Comparison of ENCODE assay signal across 8 mouse cellular contexts in the genomic region with DNA sequence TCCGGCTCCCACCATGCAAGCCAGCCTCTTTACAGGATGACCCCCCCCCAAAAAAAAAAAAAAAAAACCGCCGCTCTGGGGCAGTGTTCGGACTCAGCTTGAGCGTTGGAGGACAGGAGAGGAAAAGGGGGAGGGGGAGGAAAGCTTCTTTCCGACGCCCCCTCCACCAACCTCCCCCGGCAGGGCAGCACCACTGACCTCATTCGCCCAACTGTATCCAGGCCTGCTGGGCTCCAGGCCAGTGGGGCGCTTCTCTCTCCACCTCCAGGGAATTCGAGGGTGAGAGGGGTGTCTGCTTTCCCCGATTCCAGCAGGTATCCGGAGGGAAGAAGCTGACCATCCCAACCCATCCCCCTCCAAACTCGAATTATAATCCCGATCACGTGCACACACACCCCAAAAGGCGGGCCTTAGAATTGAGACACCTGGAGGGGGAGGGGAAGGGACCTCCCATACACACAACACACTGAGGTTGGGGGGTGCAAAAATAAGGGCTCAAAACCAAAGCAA. TPM values are rescaled to one million over a fixed set of nuclear protein-coding genes. Genes with fewer than 3 reads are reported as not detected.
DNase-seq lines count a peak whose midpoint lies in the region; ATAC-seq and TF ChIP-seq lines count a peak whose summit lies in the region.

No protein-coding gene starts in this region.

- peak; percentile 49 for DNase-seq in CD4-positive, CD25-positive, alpha-beta regulatory T cell, adult 2 months (ENCODE audit: low read depth, low spot score)
- peak; percentile 57 for DNase-seq in ZHBTc4 (ENCODE audit: low read depth, low spot score)
- peak; percentile 67 for DNase-seq in embryo, embryonic 10 days (ENCODE audit: low spot score)
- no peak for DNase-seq in heart, postnatal 0 days (ENCODE audit: low spot score)
- peak; percentile 68 for DNase-seq in kidney, postnatal 14 days
- peak; percentile 71 for DNase-seq in lung, postnatal 36 days
- DNase-seq in right cerebral cortex, postnatal 10 days (ENCODE audit: low spot score in 2 of 2): peak; percentile 68 to 76
- no peak for DNase-seq in T-cell, adult 2 months (ENCODE audit: low spot score)

- peak; percentile 49 for ATAC-seq in heart, postnatal 0 days (ENCODE audit: insufficient read depth, low read depth)

- H3K27me3 ChIP-seq in heart, postnatal 0 days (ENCODE audit: control insufficient read depth, insufficient read depth, low read length): no peaks in the 10 kb centered on the region

- no peaks in the 10 kb centered on the region for H3K9me3 ChIP-seq in heart, postnatal 0 days (replicated peaks; ENCODE audit: control insufficient read depth, low read length)

- under 1% methylated on average over 15 of the region's 17 CpGs for WGBS in heart, postnatal 0 days

- H3K36me3 ChIP-seq in heart, postnatal 0 days (replicated peaks; ENCODE audit: control insufficient read depth, insufficient read depth, low read length): no peaks in the 10 kb centered on the region

- H3K4me2 ChIP-seq in heart, postnatal 0 days (ENCODE audit: low read depth, low read length): peak overlapping the region; percentile 83

- H3K4me3 ChIP-seq in heart, postnatal 0 days (ENCODE audit: low read depth, low read length): peak overlapping the region; percentile 72

- H3K4me1 ChIP-seq in heart, postnatal 0 days (ENCODE audit: control insufficient read depth, insufficient read depth): peaks cover 14% of the 10 kb centered on the region

- peak overlapping the region; percentile 90 for H3K9ac ChIP-seq in heart, postnatal 0 days (replicated peaks; ENCODE audit: low read depth, low read length)

- peak overlapping the region; percentile 90 for H3K27ac ChIP-seq in heart, postnatal 0 days (ENCODE audit: low read depth)

- TF ChIP-seq CTCF in heart, postnatal 0 days (IDR thresholded peaks at IDR 0.05; ENCODE audit: low read depth): no peak

- TF ChIP-seq EP300 in heart, postnatal 0 days (IDR thresholded peaks at IDR 0.05; ENCODE audit: low read depth): no peak

RNA-seq across cellular contexts. Expression of a gene that starts 0.5 kb away (rescaled TPM):
- total RNA-seq in heart, postnatal 0 days (2014; rRNA removed; ENCODE audit: low replicate concordance): 28.8 and 63.7 TPM in 2 replicates
- polyA plus RNA-seq in heart, postnatal 0 days (2015; fragmentation: Nextera tagmentation; extraction: Ambion mirVana): 20.5 and 27.7 TPM in 2 replicates

Comparison
In these comparisons a context has a peak if more than half of its experiments do, and no peak if none do; other contexts are left out.
1. DNase-seq: peak in CD4-positive, CD25-positive, alpha-beta regulatory T cell, adult 2 months (single experiment), ZHBTc4 (single experiment), embryo, embryonic 10 days (single experiment), kidney, postnatal 14 days (single experiment), lung, postnatal 36 days (single experiment) and right cerebral cortex, postnatal 10 days (2 of 2); none in heart, postnatal 0 days (single experiment) and T-cell, adult 2 months (single experiment).